Mouse (Mus musculus): ENCODE results near the gene Lrguk. TPM values are rescaled to one million over a fixed set of nuclear protein-coding genes. Genes with fewer than 3 reads are reported as not detected.

Lrguk gene
- polyA plus RNA-seq, 1 experiment from 2014 or later = 0.91 TPM

GRCm38 (mm10) chr6:34161511-34161910, 132.3 kb downstream of the Lrguk start:
- no peak overlapping the region for H3K4me3 ChIP-seq (ENCODE audit: low read length)
- peaks cover 8% of the 10 kb centered on the region for H3K4me1 ChIP-seq (ENCODE audit: insufficient read depth, low read length)
- ATAC-seq (ENCODE audit: low FRiP score, low TSS enrichment) = no peak
- H3K27ac ChIP-seq (ENCODE audit: low read length) = no peak overlapping the region
- H3K9me3 ChIP-seq (ENCODE audit: low read length) = no peaks in the 10 kb centered on the region
- H3K4me2 ChIP-seq (replicated peaks; ENCODE audit: low read depth, low read length) = no peak overlapping the region
- H3K9ac ChIP-seq (replicated peaks; ENCODE audit: low read length) = no peak overlapping the region
- H3K27me3 ChIP-seq (ENCODE audit: insufficient read depth, low read length) = no peaks in the 10 kb centered on the region
- peaks cover 74% of the 10 kb centered on the region for H3K36me3 ChIP-seq (ENCODE audit: insufficient read depth, low read length)
- WGBS = 91% methylated on average over 7 of the region's 7 CpGs

DNA sequence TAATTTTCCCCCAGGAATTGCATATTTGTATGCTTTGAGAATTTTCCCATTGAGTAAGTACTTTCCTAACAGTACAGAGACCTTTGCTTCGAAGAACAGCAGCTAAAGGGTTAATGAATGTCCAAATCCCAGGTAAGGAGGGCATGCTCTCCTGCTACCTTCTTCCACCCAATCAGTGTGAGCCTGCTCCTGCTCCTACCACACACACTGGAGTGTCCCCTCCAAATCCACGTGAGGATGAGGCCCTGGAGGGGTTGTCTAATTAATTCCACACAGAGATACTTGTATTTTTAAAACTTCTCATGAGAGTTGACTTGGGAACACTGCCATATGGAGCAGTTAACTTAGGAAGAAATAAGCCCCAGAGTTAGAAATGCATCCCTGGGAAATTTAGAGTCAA, 133.4 kb downstream of the Lrguk start:
- Histone ChIP-seq H3K9me3 (ENCODE audit: low read length) (no peaks in the 10 kb centered on the region), H3K27me3 (ENCODE audit: insufficient read depth, low read length) (no peaks in the 10 kb centered on the region), H3K4me2 (replicated peaks; ENCODE audit: low read depth, low read length) (no peak overlapping the region), H3K4me3 (ENCODE audit: low read length) (no peak overlapping the region), H3K9ac (replicated peaks; ENCODE audit: low read length) (no peak overlapping the region), H3K27ac (ENCODE audit: low read length) (no peak overlapping the region), H3K36me3 (ENCODE audit: insufficient read depth, low read length) (peaks cover 75% of the 10 kb centered on the region), H3K4me1 (ENCODE audit: insufficient read depth, low read length) (no peaks in the 10 kb centered on the region)
- 73% methylated on average over 2 of the region's 2 CpGs for WGBS
- ATAC-seq (ENCODE audit: low FRiP score, low TSS enrichment) = no peak

- peaks cover 71% of the 10 kb centered on the region for H3K36me3 ChIP-seq (ENCODE audit: insufficient read depth, low read length)
- no peak overlapping the region for H3K27ac ChIP-seq (ENCODE audit: low read length)
- ATAC-seq (ENCODE audit: low FRiP score, low TSS enrichment) = no peak
- H3K4me1 ChIP-seq (ENCODE audit: insufficient read depth, low read length) = no peaks in the 10 kb centered on the region
- H3K4me3 ChIP-seq (ENCODE audit: low read length) = no peak overlapping the region
- no peaks in the 10 kb centered on the region for H3K9me3 ChIP-seq (ENCODE audit: low read length)
- H3K4me2 ChIP-seq (replicated peaks; ENCODE audit: low read depth, low read length) = no peak overlapping the region
- H3K27me3 ChIP-seq (ENCODE audit: insufficient read depth, low read length) = no peaks in the 10 kb centered on the region
- no peak overlapping the region for H3K9ac ChIP-seq (replicated peaks; ENCODE audit: low read length)
- WGBS = 85% methylated on average over 9 of the region's 9 CpGs
These were observed 133.8 kb downstream of the Lrguk start for GRCm38 (mm10) chr6:34163014-34163413.

- no peak overlapping the region for H3K9ac ChIP-seq (replicated peaks; ENCODE audit: low read length)
- 88% methylated on average over 3 of the region's 3 CpGs for WGBS
- H3K27me3 ChIP-seq (ENCODE audit: insufficient read depth, low read length) = no peaks in the 10 kb centered on the region
- peaks cover 20% of the 10 kb centered on the region for H3K4me1 ChIP-seq (ENCODE audit: insufficient read depth, low read length)
- H3K36me3 ChIP-seq (ENCODE audit: insufficient read depth, low read length) = peaks cover 43% of the 10 kb centered on the region
- H3K27ac ChIP-seq (ENCODE audit: low read length) = no peak overlapping the region
- H3K4me3 ChIP-seq (ENCODE audit: low read length) = no peak overlapping the region
- no peak overlapping the region for H3K4me2 ChIP-seq (replicated peaks; ENCODE audit: low read depth, low read length)
- ATAC-seq (ENCODE audit: low FRiP score, low TSS enrichment) = no peak
- H3K9me3 ChIP-seq (ENCODE audit: low read length) = no peaks in the 10 kb centered on the region
These were observed 139.6 kb downstream of the Lrguk start for GRCm38 (mm10) chr6:34168834-34169233.

- Histone ChIP-seq H3K4me1 (ENCODE audit: insufficient read depth, low read length) (peaks cover 25% of the 10 kb centered on the region), H3K27me3 (ENCODE audit: insufficient read depth, low read length) (no peaks in the 10 kb centered on the region), H3K27ac (ENCODE audit: low read length) (peak overlapping the region; percentile 89), H3K9me3 (ENCODE audit: low read length) (no peaks in the 10 kb centered on the region), H3K36me3 (ENCODE audit: insufficient read depth, low read length) (peaks cover 32% of the 10 kb centered on the region), H3K9ac (replicated peaks; ENCODE audit: low read length) (no peak overlapping the region), H3K4me2 (replicated peaks; ENCODE audit: low read depth, low read length) (no peak overlapping the region), H3K4me3 (ENCODE audit: low read length) (no peak overlapping the region)
- ATAC-seq (ENCODE audit: low FRiP score, low TSS enrichment) = no peak
- 76% methylated on average over 7 of the region's 7 CpGs for WGBS
These were observed 141.7 kb downstream of the Lrguk start for GRCm38 (mm10) chr6:34170844-34171494.

DNA sequence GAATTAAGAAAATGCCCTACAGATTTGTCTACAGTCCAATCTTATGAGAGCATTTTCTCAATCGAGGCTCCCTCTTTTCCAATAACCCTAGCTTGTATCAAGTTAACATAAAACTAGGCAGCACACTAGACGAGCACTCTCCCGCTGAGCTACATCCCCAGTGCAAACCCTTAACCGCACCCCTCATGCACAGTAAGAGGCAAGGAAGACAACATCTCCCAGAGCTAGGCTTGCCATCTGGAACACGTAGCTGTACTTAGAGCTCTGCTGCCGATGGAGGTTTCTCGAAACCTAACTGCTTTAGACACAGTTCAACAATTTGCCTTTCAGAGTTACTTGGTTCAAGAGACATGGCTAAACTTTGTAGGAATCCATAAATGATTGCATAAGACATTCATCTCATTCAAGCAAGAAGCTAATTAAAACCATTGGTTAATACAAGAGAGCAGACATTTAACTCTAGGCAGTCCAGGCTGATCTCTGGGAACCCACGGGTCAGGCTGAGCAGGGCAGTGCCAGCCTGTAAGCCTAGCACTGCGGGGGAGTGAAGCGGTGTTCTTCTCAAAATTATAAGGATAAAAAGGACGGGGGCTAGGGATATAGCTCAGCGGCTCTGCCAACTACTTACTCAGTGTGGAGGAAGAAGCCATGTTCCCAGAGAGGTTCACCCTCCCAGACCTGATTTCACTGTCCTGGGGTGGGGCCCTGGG, 142.7 kb downstream of the Lrguk start:
- WGBS = 69% methylated on average over 12 of the region's 12 CpGs
- Histone ChIP-seq H3K4me3 (ENCODE audit: low read length) (no peak overlapping the region), H3K36me3 (ENCODE audit: insufficient read depth, low read length) (peaks cover 23% of the 10 kb centered on the region), H3K27me3 (ENCODE audit: insufficient read depth, low read length) (no peaks in the 10 kb centered on the region), H3K4me1 (ENCODE audit: insufficient read depth, low read length) (peaks cover 27% of the 10 kb centered on the region), H3K27ac (ENCODE audit: low read length) (peak overlapping the region; percentile 89), H3K9ac (replicated peaks; ENCODE audit: low read length) (peak overlapping the region; percentile 41; the same call in 1 of the 2 replicates), H3K4me2 (replicated peaks; ENCODE audit: low read depth, low read length) (no peak overlapping the region), H3K9me3 (ENCODE audit: low read length) (no peaks in the 10 kb centered on the region)
- peak; percentile 74 for ATAC-seq (ENCODE audit: low FRiP score, low TSS enrichment)

- Histone ChIP-seq H3K9ac (replicated peaks; ENCODE audit: low read length) (no peak overlapping the region), H3K27ac (ENCODE audit: low read length) (peak overlapping the region; percentile 89), H3K4me1 (ENCODE audit: insufficient read depth, low read length) (peaks cover 27% of the 10 kb centered on the region), H3K9me3 (ENCODE audit: low read length) (no peaks in the 10 kb centered on the region), H3K4me2 (replicated peaks; ENCODE audit: low read depth, low read length) (no peak overlapping the region), H3K4me3 (ENCODE audit: low read length) (no peak overlapping the region), H3K27me3 (ENCODE audit: insufficient read depth, low read length) (no peaks in the 10 kb centered on the region), H3K36me3 (ENCODE audit: insufficient read depth, low read length) (peaks cover 15% of the 10 kb centered on the region)
- 68% methylated on average over 11 of the region's 12 CpGs for WGBS
- ATAC-seq (ENCODE audit: low FRiP score, low TSS enrichment) = no peak
These were observed 144.0 kb downstream of the Lrguk start for GRCm38 (mm10) chr6:34173251-34173650.

DNA sequence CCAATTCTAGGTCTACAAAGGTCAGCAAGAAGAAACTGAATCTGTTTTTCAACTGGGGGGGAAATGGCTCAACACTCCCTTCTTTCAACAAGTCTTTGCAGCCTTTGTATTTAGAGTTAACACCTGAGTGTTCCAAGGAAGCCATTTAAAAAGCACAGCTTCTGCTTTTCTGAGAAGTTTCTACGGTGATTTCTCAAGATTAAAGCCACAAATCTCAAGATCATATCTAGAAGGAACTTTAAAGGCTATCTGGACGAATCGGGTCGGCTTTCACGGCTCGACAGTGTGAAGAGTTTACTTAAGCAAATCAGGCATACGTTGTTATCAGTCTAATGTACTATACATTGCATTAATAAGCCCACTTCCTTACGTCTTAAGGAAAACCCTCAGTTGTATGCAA, 145.5 kb downstream of the Lrguk start:
- H3K9me3 ChIP-seq (ENCODE audit: low read length) = no peaks in the 10 kb centered on the region
- H3K4me3 ChIP-seq (ENCODE audit: low read length) = no peak overlapping the region
- no peak overlapping the region for H3K9ac ChIP-seq (replicated peaks; ENCODE audit: low read length)
- H3K4me1 ChIP-seq (ENCODE audit: insufficient read depth, low read length) = peaks cover 27% of the 10 kb centered on the region
- WGBS = 67% methylated on average over 8 of the region's 8 CpGs
- H3K27me3 ChIP-seq (ENCODE audit: insufficient read depth, low read length) = no peaks in the 10 kb centered on the region
- ATAC-seq (ENCODE audit: low FRiP score, low TSS enrichment) = no peak
- peaks cover 3% of the 10 kb centered on the region for H3K36me3 ChIP-seq (ENCODE audit: insufficient read depth, low read length)
- H3K27ac ChIP-seq (ENCODE audit: low read length) = no peak overlapping the region
- H3K4me2 ChIP-seq (replicated peaks; ENCODE audit: low read depth, low read length) = peak overlapping the region; percentile 28

DNA sequence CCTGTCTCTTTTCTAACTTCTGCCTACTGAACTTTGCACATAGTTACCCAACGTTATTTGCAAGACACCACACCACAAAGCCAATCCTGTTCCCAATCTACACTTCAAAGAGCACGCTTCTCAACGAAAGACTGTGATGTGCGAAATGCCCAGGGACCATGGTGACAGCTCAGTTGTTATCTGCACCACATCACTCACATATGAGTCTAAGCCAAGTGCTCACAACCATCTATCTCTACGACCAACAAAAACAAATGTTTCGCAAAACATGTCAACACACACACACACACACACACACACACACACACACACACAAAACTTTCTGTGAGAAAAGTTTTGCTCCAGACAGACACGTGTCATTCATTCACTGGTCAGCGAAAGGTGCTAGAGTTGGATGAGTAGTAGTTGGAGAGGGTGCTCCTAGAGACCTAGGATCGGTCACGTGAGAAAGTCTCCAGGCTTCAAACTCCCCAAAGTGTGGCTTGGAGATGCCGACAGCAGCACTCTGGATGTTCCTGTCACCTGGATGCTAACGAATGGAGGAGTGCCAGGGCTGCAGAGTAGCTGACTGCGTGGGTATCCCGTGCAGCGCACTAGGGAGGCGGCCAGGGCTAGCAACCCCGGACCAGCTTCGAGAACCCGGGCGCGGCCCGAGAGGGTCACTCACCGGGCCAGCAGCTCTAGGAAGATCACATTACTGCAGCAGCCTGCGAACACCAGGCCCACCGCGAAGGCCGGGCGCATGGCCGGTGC, 147.0 kb downstream of the Lrguk start:
- 1% methylated on average over 29 of the region's 29 CpGs for WGBS
- Histone ChIP-seq H3K4me1 (ENCODE audit: insufficient read depth, low read length) (peaks cover 33% of the 10 kb centered on the region), H3K4me2 (replicated peaks; ENCODE audit: low read depth, low read length) (peak overlapping the region; percentile 62), H3K4me3 (ENCODE audit: low read length) (peak overlapping the region; percentile 70), H3K9me3 (ENCODE audit: low read length) (peaks cover 6% of the 10 kb centered on the region; the same call in 1 of the 2 replicates), H3K9ac (replicated peaks; ENCODE audit: low read length) (peak overlapping the region; percentile 90), H3K27ac (ENCODE audit: low read length) (peak overlapping the region; percentile 88), H3K27me3 (ENCODE audit: insufficient read depth, low read length) (no peaks in the 10 kb centered on the region), H3K36me3 (ENCODE audit: insufficient read depth, low read length) (no peaks in the 10 kb centered on the region)
- ATAC-seq (ENCODE audit: low FRiP score, low TSS enrichment) = peak; percentile 82

All from kidney, embryonic 16.5 days (tissue).